Mouse (Mus musculus) limb, embryonic 11.5 days (tissue): ENCODE data around the gene Ap4b1. TPM values are rescaled to one million over a fixed set of nuclear protein-coding genes. Genes with fewer than 3 reads are reported as not detected.
"Not testable (repeated sequence)": the region's sequence is repeated elsewhere in the genome, so short reads cannot be mapped to it uniquely, and the experiment has no call there.

Source experiments
- ATAC-seq: fragments of 200-750 bp; cut with Nextera tagmentation; 2 replicates; pipeline ENCODE4 v1.8.0; 2017; ENCODE audit warnings: low read depth; ENCODE audit not compliant: insufficient number of reproducible peaks, low FRiP score, low TSS enrichment
- DNase-seq: peaks from one replicate; pipeline ENCODE4 v3.0.0-alpha.2; 2015; ENCODE audit warnings: low spot score
- H3K27ac ChIP-seq: fragments of 300-500 bp; sonication (generic); replicated peaks from 2 replicates; pipeline ENCODE4 v1.5.1; 2014; ENCODE audit warnings: low read depth, mild to moderate bottlenecking, low read length
- H3K27me3 ChIP-seq: fragments of 300-500 bp; sonication (generic); 2 replicates; pipeline ENCODE4 v1.6.1; 2014; ENCODE audit warnings: mild to moderate bottlenecking, low read length, mixed read lengths; ENCODE audit not compliant: control insufficient read depth, insufficient read depth
- H3K36me3 ChIP-seq: fragments of 300-500 bp; sonication (generic); 2 replicates; pipeline ENCODE4 v1.6.1; 2014; ENCODE audit warnings: mild to moderate bottlenecking, low read length, moderate library complexity, mixed read lengths; ENCODE audit not compliant: control insufficient read depth, insufficient read depth
- H3K4me1 ChIP-seq: fragments of 300-500 bp; sonication (generic); 2 replicates; pipeline ENCODE4 v1.6.1; 2014; ENCODE audit warnings: low read length, mixed read lengths; ENCODE audit not compliant: control insufficient read depth, insufficient read depth
- H3K4me2 ChIP-seq: fragments of 300-500 bp; sonication (generic); 2 replicates; pipeline ENCODE4 v1.6.1; 2014; ENCODE audit warnings: low read depth, mild to moderate bottlenecking, moderate library complexity; ENCODE audit not compliant: severe bottlenecking
- H3K4me3 ChIP-seq: fragments of 300-500 bp; sonication (generic); 2 replicates; pipeline ENCODE4 v1.5.1; 2014; ENCODE audit warnings: low read depth, low read length
- H3K9ac ChIP-seq: fragments of 300-500 bp; sonication (generic); 2 replicates; pipeline ENCODE4 v1.6.1; 2014; ENCODE audit warnings: mild to moderate bottlenecking, low read length
- H3K9me3 ChIP-seq: fragments of 300-500 bp; sonication (generic); 2 replicates; pipeline ENCODE4 v1.6.1; 2016; ENCODE audit warnings: low read length; ENCODE audit not compliant: control insufficient read depth
- WGBS: fragments of 180-500 bp; shearing (Covaris S2); extraction: QIAGEN DNeasy Blood & Tissue Kit; methylation state at CpG from one replicate; pipeline ENCODE4 v1.1.7; 2014; 5-methylcytosine and 5-hydroxymethylcytosine counted together
- polyA plus RNA-seq: library from polyadenylated mRNA; unstranded; fragments of >200 nt; fragmentation: Nextera tagmentation; extraction: Ambion mirVana; gene quantifications from 2 replicates; pipeline ENCODE4 v1.2.1, GENCODE M21; 2014

The Ap4b1 gene
- polyA plus RNA-seq, 1 experiment from 2014 or later, result 22.8 TPM

DNA sequence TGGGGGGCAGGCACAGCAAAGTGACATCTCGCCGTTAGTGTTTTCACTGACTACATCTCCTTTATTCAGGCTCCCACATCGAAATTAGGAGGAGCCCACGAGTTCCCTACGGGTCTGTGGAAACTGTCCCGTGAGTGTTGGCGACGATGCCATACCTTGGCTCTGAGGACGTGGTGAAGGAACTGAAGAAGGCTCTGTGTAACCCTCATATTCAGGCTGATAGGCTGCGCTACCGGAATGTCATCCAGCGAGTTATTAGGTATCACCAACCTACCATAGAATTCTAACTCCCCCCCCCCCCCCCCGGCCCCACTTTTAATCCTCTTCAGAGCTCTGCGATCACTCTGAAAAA is 455 bp downstream of the Ap4b1 start:
- Histone ChIP-seq H3K4me2 (peak overlapping the region; percentile 81), H3K4me1 (no peaks in the 10 kb centered on the region), H3K9ac (peak overlapping the region; percentile 83), H3K27me3 (no peaks in the 10 kb centered on the region), H3K4me3 (peak overlapping the region; percentile 79), H3K9me3 (no peaks in the 10 kb centered on the region), H3K36me3 (no peaks in the 10 kb centered on the region; the same call in 1 of the 2 replicates), H3K27ac (peak overlapping the region; percentile 63; the same call in 1 of the 2 replicates)
- ATAC-seq (0 out of 2 replicates have a peak, but pooled peaks have one; percentile 31), DNase-seq (no peak)
- 2% methylated on average over 14 of the region's 14 CpGs for WGBS

- Histone ChIP-seq H3K27me3 (no peaks in the 10 kb centered on the region), H3K4me3 (no peak overlapping the region), H3K27ac (no peak overlapping the region), H3K36me3 (peaks cover 3% of the 10 kb centered on the region; the same call in 1 of the 2 replicates), H3K9ac (no peak overlapping the region), H3K4me1 (no peaks in the 10 kb centered on the region), H3K4me2 (no peak overlapping the region), H3K9me3 (no peaks in the 10 kb centered on the region)
- ATAC-seq, result no peak
- DNase-seq, result no peak
- 92% methylated on average over 6 of the region's 6 CpGs for WGBS
These were observed 1.6 kb downstream of the Ap4b1 start for GRCm38 (mm10) chr3:103810967-103811366.

DNA sequence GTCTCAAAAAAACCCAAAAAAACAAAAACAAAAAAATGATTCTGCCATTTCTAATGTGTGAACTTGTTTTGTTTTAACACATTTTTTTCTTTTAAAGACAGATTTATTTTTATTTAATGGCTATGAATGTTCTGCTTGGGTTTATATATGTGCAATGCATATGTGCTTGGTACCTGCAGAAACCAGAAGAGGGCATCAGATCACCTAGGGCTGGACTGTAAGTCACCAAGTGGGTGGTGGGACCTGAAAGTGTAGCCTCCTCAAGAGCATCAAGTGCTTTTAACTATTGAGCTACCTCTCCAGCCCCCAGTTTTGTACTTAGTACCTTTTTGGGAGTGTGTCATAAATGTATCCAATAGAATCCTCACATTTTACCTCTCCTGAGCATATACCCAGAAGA is 18.2 kb downstream of the Ap4b1 start:
- no peak for ATAC-seq
- no peak for DNase-seq
- H3K9ac ChIP-seq, result no peak overlapping the region
- no peaks in the 10 kb centered on the region for H3K9me3 ChIP-seq
- H3K27ac ChIP-seq, result no peak overlapping the region
- no peak overlapping the region for H3K4me2 ChIP-seq
- H3K27me3 ChIP-seq, result no peaks in the 10 kb centered on the region
- H3K4me3 ChIP-seq, result no peak overlapping the region
- H3K36me3 ChIP-seq, result no peaks in the 10 kb centered on the region
- no peaks in the 10 kb centered on the region for H3K4me1 ChIP-seq

- Histone ChIP-seq H3K9me3 (no peaks in the 10 kb centered on the region), H3K4me3 (no peak overlapping the region), H3K27me3 (no peaks in the 10 kb centered on the region), H3K9ac (no peak overlapping the region), H3K4me1 (no peaks in the 10 kb centered on the region), H3K36me3 (no peaks in the 10 kb centered on the region), H3K4me2 (no peak overlapping the region), H3K27ac (no peak overlapping the region)
- 84% methylated on average over 3 of the region's 3 CpGs for WGBS
- DNase-seq (no peak), ATAC-seq (no peak)
These were observed 19.7 kb downstream of the Ap4b1 start for GRCm38 (mm10) chr3:103829036-103829435.

GRCm38 (mm10) chr3:103830681-103831080 is 21.4 kb downstream of the Ap4b1 start:
- ATAC-seq, DNase-seq, H3K9ac ChIP-seq, H3K4me1 ChIP-seq, H3K4me2 ChIP-seq, H3K4me3 ChIP-seq, H3K36me3 ChIP-seq, H3K27me3 ChIP-seq, H3K27ac ChIP-seq, H3K9me3 ChIP-seq: not testable (repeated sequence)
- 81% methylated on average over 1 of the region's 1 CpGs for WGBS

DNA sequence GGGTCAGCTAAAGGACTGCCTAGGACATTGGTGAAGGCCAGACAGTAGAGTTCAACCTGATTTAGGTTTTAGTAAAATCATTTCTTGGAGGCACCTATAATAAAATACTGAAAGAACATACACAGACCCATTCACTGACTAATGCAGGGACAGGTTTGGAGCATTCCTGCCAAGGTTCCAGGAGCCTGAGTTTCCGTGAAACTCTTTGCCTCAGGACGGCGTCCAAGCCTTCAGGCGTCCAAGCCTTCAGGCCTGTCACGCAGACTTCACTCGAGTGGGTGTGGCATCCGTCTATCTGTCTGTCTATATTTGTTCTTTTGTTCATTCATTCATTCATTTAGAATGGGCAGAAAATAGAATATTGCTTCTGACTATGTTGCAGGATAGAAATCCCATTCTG is 21.8 kb downstream of the Ap4b1 start:
- Histone ChIP-seq H3K4me1 (no peaks in the 10 kb centered on the region), H3K36me3 (no peaks in the 10 kb centered on the region), H3K4me3 (no peak overlapping the region), H3K9ac (no peak overlapping the region), H3K27ac (no peak overlapping the region), H3K9me3 (no peaks in the 10 kb centered on the region), H3K27me3 (no peaks in the 10 kb centered on the region), H3K4me2 (no peak overlapping the region)
- ATAC-seq (no peak), DNase-seq (no peak)
- 90% methylated on average over 7 of the region's 7 CpGs for WGBS

DNA sequence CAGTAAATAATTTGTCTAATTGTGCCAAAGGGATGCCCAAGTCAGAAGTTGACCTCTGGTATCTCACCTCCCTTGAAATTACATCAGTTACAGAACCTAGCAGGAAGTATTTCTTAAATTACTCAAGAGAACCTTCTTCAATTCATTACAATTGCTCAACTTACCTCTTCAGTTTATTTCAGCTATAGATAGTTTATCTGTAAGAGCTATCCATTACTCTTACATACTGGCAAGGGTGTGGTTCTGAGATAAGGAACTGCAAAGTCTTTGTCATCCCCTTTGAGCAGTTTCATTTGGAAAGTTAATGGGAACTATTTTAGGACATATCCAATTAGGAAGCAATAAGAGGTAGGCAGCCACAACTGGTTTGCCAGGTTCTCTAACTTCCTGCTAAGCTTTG is 23.1 kb downstream of the Ap4b1 start, which contains the start of gene Bcl2l15:
Gene Bcl2l15 (plus strand): TSS at position 176 of the 400 bp plus-strand sequence.
- Histone ChIP-seq H3K9me3 (no peaks in the 10 kb centered on the region), H3K27me3 (no peaks in the 10 kb centered on the region), H3K27ac (no peak within 1 kb of the TSS), H3K9ac (no peak within 1 kb of the TSS), H3K4me3 (no peak within 1 kb of the TSS), H3K36me3 (no peaks in the 10 kb centered on the region), H3K4me2 (no peak within 1 kb of the TSS), H3K4me1 (no peaks in the 10 kb centered on the region)
- DNase-seq, result no peak
- no peak for ATAC-seq

DNA sequence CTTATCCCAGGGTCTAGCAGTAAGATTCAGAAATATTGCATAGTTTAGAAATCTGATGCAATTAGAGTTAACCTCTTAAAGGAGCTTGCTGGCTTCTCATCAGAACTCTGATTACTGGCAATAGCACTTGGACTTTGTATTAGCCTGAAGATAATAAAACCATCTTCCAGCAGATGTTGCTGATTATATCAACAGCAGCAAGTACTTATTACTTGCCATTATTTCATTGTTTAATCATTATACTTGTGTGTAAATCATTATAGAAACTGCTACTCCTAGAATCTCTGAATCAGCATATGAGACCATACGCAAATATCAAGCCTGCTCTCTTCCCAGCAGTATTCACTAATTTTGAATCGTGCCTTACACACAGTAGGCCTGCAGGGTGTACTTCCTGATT is 24.7 kb downstream of the Ap4b1 start:
- H3K9ac ChIP-seq, result no peak overlapping the region
- ATAC-seq, result no peak
- no peaks in the 10 kb centered on the region for H3K36me3 ChIP-seq
- H3K27me3 ChIP-seq, result no peaks in the 10 kb centered on the region
- no peak overlapping the region for H3K4me2 ChIP-seq
- no peaks in the 10 kb centered on the region for H3K9me3 ChIP-seq
- no peak overlapping the region for H3K4me3 ChIP-seq
- WGBS, result 87% methylated on average over 2 of the region's 2 CpGs
- no peaks in the 10 kb centered on the region for H3K4me1 ChIP-seq
- no peak overlapping the region for H3K27ac ChIP-seq
- DNase-seq, result no peak

DNA sequence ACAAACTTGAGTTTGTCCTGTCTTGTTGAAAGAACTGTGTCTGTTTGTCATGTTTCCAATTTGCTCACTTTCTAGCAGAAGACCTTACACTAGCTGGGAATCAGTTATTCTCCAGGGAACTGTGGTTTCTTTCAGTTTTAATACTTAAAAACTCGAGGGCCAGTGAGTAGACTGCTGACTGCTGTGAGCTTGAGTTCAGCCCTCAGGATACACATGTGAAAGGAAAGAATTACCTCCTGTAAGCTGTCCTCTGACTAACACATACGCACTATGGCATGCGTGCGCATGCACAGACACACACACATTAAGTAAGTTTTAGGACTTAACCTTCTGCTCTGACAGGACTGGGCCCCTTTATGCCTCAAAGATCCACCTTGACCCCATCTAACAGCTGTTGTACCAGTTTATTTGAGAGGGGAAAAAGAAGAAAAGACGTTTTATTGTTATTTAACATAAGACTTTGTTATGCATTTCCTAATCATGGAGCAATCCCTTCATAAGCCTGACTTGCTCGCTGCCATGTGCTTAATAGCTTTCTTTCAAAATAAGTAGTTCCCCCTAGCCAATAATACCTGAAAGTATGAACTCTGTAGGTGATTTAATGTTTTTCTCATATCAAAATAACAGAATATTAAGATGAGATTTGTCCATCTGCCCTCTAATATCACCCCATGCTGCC is 26.1 kb downstream of the Ap4b1 start:
- ATAC-seq (no peak), DNase-seq (no peak)
- H3K4me1 ChIP-seq, result no peaks in the 10 kb centered on the region
- no peak overlapping the region for H3K9ac ChIP-seq
- H3K9me3 ChIP-seq, result no peaks in the 10 kb centered on the region
- WGBS, result 77% methylated on average over 6 of the region's 6 CpGs
- H3K27me3 ChIP-seq, result no peaks in the 10 kb centered on the region
- no peaks in the 10 kb centered on the region for H3K36me3 ChIP-seq
- no peak overlapping the region for H3K27ac ChIP-seq
- H3K4me3 ChIP-seq, result no peak overlapping the region
- H3K4me2 ChIP-seq, result no peak overlapping the region
